Mouse (Mus musculus) CH12.LX (cell line): ENCODE results near the gene Tmem186. TPM values are rescaled to one million over a fixed set of nuclear protein-coding genes. Genes with fewer than 3 reads are reported as not detected.
A peak's percentile ranks its signal among the peaks of the same experiment; 100 is the strongest.

Experiments
- DNase-seq: peaks from one replicate; pipeline ENCODE4 v3.0.0-alpha.2; 2013; ENCODE audit errors: extremely low read depth
- H3K27ac ChIP-seq: 2 replicates; pipeline ENCODE4 v1.5.1; 2012; ENCODE audit warnings: low read depth, mild to moderate bottlenecking, control low read depth, moderate library complexity; ENCODE audit not compliant: insufficient read depth
- H3K27me3 ChIP-seq: replicated peaks from 2 replicates; pipeline ENCODE3; 2012; ENCODE audit warnings: inconsistent platforms
- H3K36me3 ChIP-seq, 2 experiments: replicated peaks in 1 of 2; 2 replicates each; pipeline versions ENCODE3 to v1.6.1; 2012; ENCODE audit warnings: inconsistent platforms in 1 of 2, low read length in 1 of 2, mild to moderate bottlenecking in 1 of 2, mixed read lengths in 1 of 2, moderate library complexity in 1 of 2; ENCODE audit not compliant: control insufficient read depth in 1 of 2, insufficient read depth in 1 of 2
- H3K4me1 ChIP-seq, 2 experiments: 2 replicates each; pipeline ENCODE4 v1.6.1; 2012; ENCODE audit warnings: inconsistent platforms in 1 of 2, moderate library complexity in 1 of 2; ENCODE audit not compliant: insufficient read depth in 2 of 2, control insufficient read depth in 1 of 2
- H3K4me2 ChIP-seq: 2 replicates; pipeline ENCODE4 v1.6.1; 2012; ENCODE audit warnings: low read depth, mild to moderate bottlenecking, control low read depth; ENCODE audit not compliant: poor library complexity, insufficient read depth, severe bottlenecking
- H3K4me3 ChIP-seq, 3 experiments: fragments of 150-350 bp in 1 of 3; sonication (generic) in 1 of 3; replicated peaks in 1 of 3; 2 replicates each; pipeline versions ENCODE3 to v1.5.1; 2011 to 2012; ENCODE audit warnings: low read depth in 2 of 3, low read length in 2 of 3, mild to moderate bottlenecking in 2 of 3, moderate library complexity in 2 of 3, control low read depth in 1 of 3, improper control_type of control experiment in 1 of 3, inconsistent platforms in 1 of 3, mixed read lengths in 1 of 3; ENCODE audit not compliant: poor library complexity in 1 of 3
- H3K79me2 ChIP-seq: replicated peaks from 2 replicates; pipeline ENCODE4 v1.6.1; 2012; ENCODE audit warnings: mild to moderate bottlenecking, moderate library complexity; ENCODE audit not compliant: control insufficient read depth, poor library complexity, insufficient read depth, severe bottlenecking; ENCODE audit errors: extremely low read depth
- H3K9ac ChIP-seq: 2 replicates; pipeline ENCODE4 v1.6.1; 2012; ENCODE audit warnings: low read depth, mild to moderate bottlenecking, control low read depth, moderate library complexity; ENCODE audit not compliant: insufficient read depth
- H3K9me3 ChIP-seq: replicated peaks from 2 replicates; pipeline ENCODE3; 2012; ENCODE audit warnings: low read length, inconsistent platforms, mixed read lengths
- BHLHE40 ChIP-seq: IDR thresholded peaks from 2 replicates; pipeline ENCODE4 v1.6.1; 2011; ENCODE audit warnings: mild to moderate bottlenecking, low read depth, low read length, improper control_type of control experiment
- CHD1 ChIP-seq: IDR thresholded peaks from 2 replicates; pipeline ENCODE4 v1.6.1; 2012; ENCODE audit warnings: low read depth, low read length, improper control_type of control experiment, inconsistent platforms
- CHD2 ChIP-seq: IDR thresholded peaks from 2 replicates; pipeline ENCODE4 v1.6.1; 2011; ENCODE audit warnings: low read length, improper control_type of control experiment
- E2F4 ChIP-seq: IDR thresholded peaks from 2 replicates; pipeline ENCODE4 v1.6.1; 2011; ENCODE audit warnings: low read depth, low read length, improper control_type of control experiment; ENCODE audit not compliant: insufficient replicate concordance
- ELF1 ChIP-seq: IDR thresholded peaks from 2 replicates; pipeline ENCODE4 v1.6.1; 2014; ENCODE audit warnings: low read depth, mild to moderate bottlenecking, inconsistent platforms, low read length, improper control_type of control experiment
- EP300 ChIP-seq: IDR thresholded peaks from 2 replicates; pipeline ENCODE4 v1.6.1; 2011; ENCODE audit warnings: low read length, improper control_type of control experiment
- ETS1 ChIP-seq: conservative IDR thresholded peaks from 2 replicates; pipeline ENCODE4 v1.6.1; 2012; ENCODE audit warnings: low read depth, mild to moderate bottlenecking, inconsistent platforms, low read length, improper control_type of control experiment, moderate library complexity
- HCFC1 ChIP-seq: IDR thresholded peaks from 2 replicates; pipeline ENCODE4 v1.6.1; 2012; ENCODE audit warnings: low read depth, mild to moderate bottlenecking, inconsistent platforms, low read length, improper control_type of control experiment
- MEF2A ChIP-seq: IDR thresholded peaks from 2 replicates; pipeline ENCODE4 v1.6.1; 2014; ENCODE audit warnings: low read depth, mild to moderate bottlenecking, inconsistent platforms, low read length, improper control_type of control experiment, borderline replicate concordance
- NELFE ChIP-seq: IDR thresholded peaks from 2 replicates; pipeline ENCODE4 v1.6.1; 2011; ENCODE audit warnings: low read depth, low read length, improper control_type of control experiment
- RAD21 ChIP-seq: IDR thresholded peaks from 2 replicates; pipeline ENCODE4 v1.6.1; 2011; ENCODE audit warnings: low read depth, mild to moderate bottlenecking, low read length, improper control_type of control experiment, moderate library complexity
- RCOR1 ChIP-seq: conservative IDR thresholded peaks from 2 replicates; pipeline ENCODE4 v1.6.1; 2012; ENCODE audit warnings: low read depth, mild to moderate bottlenecking, inconsistent platforms, low read length, improper control_type of control experiment
- SIN3A ChIP-seq: IDR thresholded peaks from 2 replicates; pipeline ENCODE4 v1.6.1; 2012; ENCODE audit warnings: low read length, improper control_type of control experiment, inconsistent platforms
- TBP ChIP-seq: conservative IDR thresholded peaks from 2 replicates; pipeline ENCODE4 v1.6.1; 2011; ENCODE audit warnings: low read depth, low read length, improper control_type of control experiment
- TCF12 ChIP-seq: IDR thresholded peaks from 2 replicates; pipeline ENCODE4 v1.6.1; 2014; ENCODE audit warnings: low read depth, mild to moderate bottlenecking, inconsistent platforms, low read length, improper control_type of control experiment
- UBTF ChIP-seq: IDR thresholded peaks from 2 replicates; pipeline ENCODE4 v1.6.1; 2012; ENCODE audit warnings: low read depth, mild to moderate bottlenecking, inconsistent platforms, low read length, improper control_type of control experiment, moderate library complexity
- USF1 ChIP-seq: IDR thresholded peaks from 2 replicates; pipeline ENCODE4 v1.6.1; 2014; ENCODE audit warnings: low read depth, mild to moderate bottlenecking, inconsistent platforms, low read length, improper control_type of control experiment
- dilution Hi-C: fragments of 300-500 bp; cut with MboI; formaldehyde crosslinking; loops from 2 replicates; pipeline ENCODE4 v1.14.3; 2020; ENCODE audit warnings: low sequenced_read_pairs; ENCODE audit not compliant: extremely low pct_unique_long_range_greater_than_20kb, extremely low pct_ligation_motif_present
- in situ Hi-C: fragments of 300-500 bp; cut with MboI; formaldehyde crosslinking; loops from 3 replicates; pipeline ENCODE4 v1.14.3; 2019; ENCODE audit warnings: low sequenced_read_pairs, low pct_ligation_motif_present, low pct_unique_long_range_greater_than_20kb, mixed read lengths
- polyA plus RNA-seq: library from polyadenylated mRNA; unstranded; fragments of >175 nt; gene quantifications from 2 replicates; pipeline ENCODE4 v1.2.1, GENCODE M21; 2012; ENCODE audit warnings: low read depth; ENCODE audit not compliant: insufficient read length
- total RNA-seq, 2 experiments: library from RNA; depleted of rRNA; stranded (reverse); fragments of 300-350 nt in 1 of 2; fragments of >200 nt in 1 of 2; gene quantifications; 2 replicates each; pipeline ENCODE4 v1.2.3; 2012 to 2014

Tmem186 gene
- total and polyA plus RNA-seq, 3 experiments, result 19.7 to 22.2 (median 21.9) TPM

DNA sequence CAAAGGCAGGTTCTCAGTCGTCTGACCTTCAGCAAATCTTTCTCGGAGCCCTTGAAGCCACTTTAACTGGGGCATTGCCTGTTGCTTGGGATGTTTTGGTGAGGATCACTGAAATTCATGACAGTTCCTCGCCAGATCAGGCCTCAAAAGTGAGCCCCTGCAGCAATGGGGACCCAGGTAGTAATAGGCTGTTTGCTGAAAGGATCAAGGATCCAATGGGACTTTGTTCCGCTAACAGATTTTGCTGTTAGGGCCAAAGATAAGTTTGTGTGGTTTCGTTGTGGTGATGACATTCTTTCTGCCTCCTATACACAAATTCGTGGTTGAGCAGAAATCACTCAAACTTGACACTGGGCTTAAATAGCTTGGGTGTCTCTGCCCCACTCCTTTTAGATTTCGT, 619 bp upstream of the Tmem186 start:
- Histone ChIP-seq H3K9ac (peak overlapping the region; percentile 93), H3K27ac (peak overlapping the region; percentile 81), H3K9me3 (no peaks in the 10 kb centered on the region), H3K27me3 (no peaks in the 10 kb centered on the region), H3K36me3 (peaks cover 32 to 69% of the 10 kb centered on the region in 2 experiments), H3K4me1 (peaks cover 10 to 43% of the 10 kb centered on the region in 2 experiments), H3K79me2 (peaks cover 55% of the 10 kb centered on the region), H3K4me3 (peak overlapping the region; percentile 76 to 85 (median 83)), H3K4me2 (peak overlapping the region; percentile 39)
- peak; percentile 27 for DNase-seq
- in situ Hi-C loops (no loop called here), dilution Hi-C loops (no loop called here)
- TF ChIP-seq CHD2 (0 out of 2 replicates have a peak, but pooled peaks have one; percentile 3), USF1 (no peak), EP300 (no peak)

DNA sequence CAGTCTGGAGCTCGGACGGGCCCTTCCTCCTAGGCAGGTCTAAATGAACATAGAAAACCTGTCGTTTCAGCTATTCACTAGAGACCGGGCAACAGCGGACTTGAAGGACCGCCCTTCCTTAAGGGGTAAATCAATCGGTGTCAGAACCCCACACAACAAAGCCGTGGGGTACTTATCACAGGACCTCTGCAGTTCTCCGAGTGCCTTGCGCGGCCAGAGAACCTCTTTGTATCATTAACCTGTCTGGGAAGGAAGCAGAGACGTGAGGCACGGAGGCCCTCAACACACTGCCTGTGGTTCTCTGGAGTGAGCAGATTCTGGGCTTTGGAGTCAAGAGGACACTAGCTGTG, 670 bp downstream of the Tmem186 start:
- H3K27me3 ChIP-seq, result no peaks in the 10 kb centered on the region
- peaks cover 55% of the 10 kb centered on the region for H3K79me2 ChIP-seq
- H3K4me1 ChIP-seq, result peaks cover 10 to 46% of the 10 kb centered on the region in 2 experiments
- peak overlapping the region; percentile 77 for H3K4me2 ChIP-seq
- peak overlapping the region; percentile 76 to 85 (median 83) for H3K4me3 ChIP-seq
- DNase-seq, result peak; percentile 20
- H3K9ac ChIP-seq, result peak overlapping the region; percentile 93
- TF ChIP-seq UBTF, result peak; percentile 46; the same call in 1 of the 2 replicates
- TF ChIP-seq MEF2A, result no peak
- TF ChIP-seq CHD1, result 0 out of 2 replicates have a peak, but pooled peaks have one; percentile 10
- in situ Hi-C loops, result no loop called here
- H3K9me3 ChIP-seq, result no peaks in the 10 kb centered on the region
- peak overlapping the region; percentile 70 for H3K27ac ChIP-seq
- dilution Hi-C loops, result no loop called here
- peaks cover 34 to 69% of the 10 kb centered on the region in 2 experiments for H3K36me3 ChIP-seq

DNA sequence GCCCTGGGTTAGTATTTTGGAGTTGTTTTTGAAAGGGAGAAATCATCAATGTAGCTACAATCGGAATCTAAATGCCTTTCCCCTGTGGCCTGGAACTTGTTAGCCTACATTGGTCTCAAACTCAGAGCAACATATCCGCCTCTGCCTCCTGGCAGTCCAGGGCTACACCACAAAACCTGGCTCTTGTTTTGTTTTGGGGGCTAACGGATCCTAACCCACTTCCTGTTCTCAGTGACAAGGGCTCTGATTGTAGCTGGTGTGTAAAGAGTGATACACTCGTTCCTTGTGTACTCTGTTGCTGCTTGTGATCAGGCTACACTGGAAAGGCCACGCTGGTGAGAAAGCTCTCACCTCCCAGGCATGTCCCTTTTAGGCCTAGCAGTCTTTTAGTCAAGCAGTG, 6.1 kb downstream of the Tmem186 start:
- Histone ChIP-seq H3K4me1 (peaks cover 10 to 47% of the 10 kb centered on the region in 2 experiments), H3K36me3 (peaks cover 38 to 68% of the 10 kb centered on the region in 2 experiments), H3K9ac (no peak overlapping the region), H3K27ac (no peak overlapping the region), H3K9me3 (no peaks in the 10 kb centered on the region), H3K27me3 (no peaks in the 10 kb centered on the region), H3K79me2 (peaks cover 18% of the 10 kb centered on the region), H3K4me2 (no peak overlapping the region), H3K4me3 (no peak overlapping the region)
- no peak for TF ChIP-seq SIN3A
- no peak for TF ChIP-seq E2F4
- no peak for TF ChIP-seq ETS1
- no peak for TF ChIP-seq TBP
- no peak for TF ChIP-seq EP300
- TF ChIP-seq BHLHE40, result no peak
- TF ChIP-seq MEF2A, result no peak
- no peak for TF ChIP-seq RAD21
- no peak for TF ChIP-seq HCFC1
- TF ChIP-seq NELFE, result no peak
- no peak for TF ChIP-seq TCF12
- no peak for TF ChIP-seq ELF1
- TF ChIP-seq RCOR1, result no peak
- no peak for DNase-seq
- in situ Hi-C loops (no loop called here), dilution Hi-C loops (no loop called here)
